Mouse (Mus musculus) hematopoietic stem cell, adult 5-6 weeks (primary cell): ENCODE data around the gene Gm21425. TPM values are rescaled to one million over a fixed set of nuclear protein-coding genes. Genes with fewer than 3 reads are reported as not detected.
"Not testable (repeated sequence)": the region's sequence is repeated elsewhere in the genome, so short reads cannot be mapped to it uniquely, and the experiment has no call there.

ENCODE experiments used
- ATAC-seq, 2 experiments: fragments of 125-278 bp in 1 of 2; replicated peaks in 1 of 2; 2 replicates each; pipeline ENCODE4 v1.8.0; 2016 to 2017; ENCODE audit warnings: inconsistent platforms in 2 of 2, mild to moderate bottlenecking in 2 of 2, moderate number of reproducible peaks in 2 of 2, low read depth in 1 of 2, moderate TSS enrichment in 1 of 2; ENCODE audit not compliant: low FRiP score in 2 of 2, poor library complexity in 2 of 2, severe bottlenecking in 2 of 2, insufficient read depth in 1 of 2, low TSS enrichment in 1 of 2
- total RNA-seq: library from RNA; stranded (forward); fragments of 172-1452, 232-1000 nt; gene quantifications from 2 replicates; pipeline ENCODE4 v1.2.3, GENCODE M21; 2017

The Gm21425 gene
- not detected in 2 replicates for total RNA-seq

DNA sequence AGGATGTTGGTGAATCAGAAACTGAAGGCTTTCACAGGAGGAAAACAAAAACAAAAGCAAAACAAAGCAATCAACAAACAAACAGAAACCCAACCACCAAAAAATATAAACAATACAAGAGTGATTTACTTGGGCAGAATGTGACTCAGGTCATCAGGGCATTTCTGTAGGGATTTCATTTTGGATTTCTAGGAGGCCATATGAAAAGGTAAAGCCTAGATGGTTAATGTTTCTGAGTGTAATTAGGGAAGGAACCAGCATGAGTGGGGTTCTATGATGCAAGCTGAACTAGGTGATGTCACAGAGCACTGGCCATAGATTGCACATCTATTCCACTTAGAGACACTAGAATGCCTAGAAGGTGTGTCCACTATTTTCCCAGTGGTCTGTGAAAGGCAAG lies at the start of gene Gm21425:
Gene Gm21425 (plus strand): TSS at position 301 of the 400 bp plus-strand sequence.
- not testable (repeated sequence) for ATAC-seq

- ATAC-seq: not testable (repeated sequence)
Observed at GRCm38 (mm10) chrY:13133392-13133791, 28.4 kb upstream of the Gm21425 start, which contains the start of gene Gm21891. Gene Gm21891, minus strand, starts transcription at chrY:13133492.

Other genes starting within 250 kb of the Gm21425 start
- gene Gm20807, start 119.1 kb upstream of the Gm21425 start, total RNA-seq: not detected in 2 replicates
- gene Gm21891, start 28.5 kb upstream of the Gm21425 start, total RNA-seq: not detected in 2 replicates
- gene Gm21828, start 62.0 kb downstream of the Gm21425 start, total RNA-seq: not detected in 2 replicates
- not detected in 2 replicates for gene Gm21440, start 90.4 kb downstream of the Gm21425 start, total RNA-seq
- not detected in 2 replicates for gene Gm21454, start 90.5 kb downstream of the Gm21425 start, total RNA-seq
- not detected in 2 replicates for gene Gm21725, start 187.1 kb downstream of the Gm21425 start, total RNA-seq